Mouse (Mus musculus): ENCODE results near the gene Gxylt1. TPM values are rescaled to one million over a fixed set of nuclear protein-coding genes. Genes with fewer than 3 reads are reported as not detected.

Gxylt1 gene
- 29.5 TPM for total RNA-seq (2023)

DNA sequence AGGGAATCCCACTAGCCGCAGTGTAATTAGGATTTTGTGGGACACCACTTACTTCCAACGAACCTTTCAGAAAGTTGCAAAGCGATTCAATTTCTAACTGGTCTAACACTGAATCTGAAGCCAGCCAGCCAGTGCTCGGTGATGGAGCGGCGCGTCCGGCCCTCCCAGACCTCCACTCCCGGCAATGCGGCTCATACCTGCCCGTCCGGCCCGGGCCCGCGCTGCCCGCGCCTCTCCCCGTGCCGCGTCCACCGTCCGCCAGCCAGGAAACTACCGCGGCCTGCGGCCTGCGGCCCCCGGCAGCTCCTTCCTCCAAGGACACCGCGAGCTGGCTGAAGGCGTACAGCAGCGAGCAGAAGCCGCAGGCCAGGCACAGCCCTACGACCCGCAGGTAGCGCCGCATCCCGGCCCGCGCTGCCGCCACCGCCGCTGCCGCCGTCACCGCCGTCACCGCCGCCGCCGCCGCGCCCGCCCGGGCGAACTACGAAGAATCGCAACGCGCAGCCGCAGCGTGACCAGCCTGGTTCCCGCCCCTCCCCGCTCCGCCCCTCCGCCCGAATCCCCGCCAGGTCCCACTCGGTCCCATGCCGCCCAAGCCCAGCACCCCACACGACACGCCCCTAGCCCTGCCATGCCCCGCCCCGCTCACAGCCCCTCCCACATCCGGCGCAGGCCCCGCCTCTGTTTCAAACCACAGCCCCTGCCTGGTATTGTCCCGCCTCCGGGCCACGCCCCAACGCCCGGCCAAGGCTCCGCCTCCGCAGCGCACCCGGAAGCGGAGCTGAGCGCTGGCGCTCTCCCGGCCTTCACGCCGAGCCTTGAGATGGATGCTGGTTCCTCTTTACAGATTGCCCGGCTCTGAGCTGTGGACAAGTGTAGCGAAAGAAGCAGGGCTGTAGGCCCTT lies at the start of gene Gxylt1:
TSS of gene Gxylt1 (minus strand) at position 501 of the 905 bp plus-strand sequence.

Other genes starting within 250 kb of the Gxylt1 start
- gene Yaf2, start 61.8 kb upstream of the Gxylt1 start, total RNA-seq (2023) = 18.5 TPM
- 78.3 TPM for gene Zcrb1, start 123.2 kb upstream of the Gxylt1 start, total RNA-seq (2023)
- gene Pphln1, start 123.2 kb upstream of the Gxylt1 start, total RNA-seq (2023) = 46.5 TPM